Mouse (Mus musculus): ENCODE data around the gene Anks1b. TPM values are rescaled to one million over a fixed set of nuclear protein-coding genes. Genes with fewer than 3 reads are reported as not detected.

The Anks1b gene
- polyA plus RNA-seq, 1 experiment from 2014 or later = 0.01 TPM

DNA sequence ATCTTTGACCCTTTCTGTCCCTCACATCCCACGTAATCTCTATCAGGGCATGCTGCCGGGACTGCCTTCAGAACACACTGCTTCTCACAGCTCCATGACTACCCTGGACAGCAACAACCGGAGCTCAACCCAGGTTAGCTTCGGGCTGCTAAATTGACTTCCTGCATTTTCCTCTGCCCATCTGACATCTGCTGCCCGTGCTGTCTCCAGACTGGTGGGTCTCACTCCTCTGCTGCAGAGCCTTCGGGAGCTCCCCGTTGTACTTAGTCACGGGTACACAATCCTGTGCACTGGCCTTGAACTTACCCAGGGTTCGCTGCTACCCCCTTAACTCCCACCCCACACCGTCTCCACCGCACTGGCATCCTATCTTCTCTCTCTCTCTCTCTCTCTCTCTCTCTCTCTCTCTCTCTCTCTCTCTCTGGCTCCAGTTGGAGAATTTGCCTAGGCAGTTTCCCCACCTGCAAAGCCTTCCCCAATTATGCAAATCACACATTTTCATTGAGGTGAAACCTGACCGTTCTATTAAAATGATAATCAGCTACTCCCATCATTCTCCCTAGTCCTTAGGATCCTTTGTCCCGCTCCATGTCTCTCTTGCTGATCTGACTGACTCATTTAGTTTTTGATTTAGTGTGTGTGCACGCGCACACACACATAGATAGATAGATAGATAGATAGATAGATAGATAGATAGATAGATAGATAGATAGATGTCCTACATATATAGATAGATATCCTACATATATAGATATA is 898.3 kb downstream of the Anks1b start:
- DNase-seq (ENCODE audit: low read depth, low spot score) (no peak), ATAC-seq (no peak)
- CTCF ChIA-PET = interaction anchor here (0.9 to 1.6 kb wide), 4 partner anchors 11 to 262 kb away, joined by 3 to 5 read pairs (median 4); no protein-coding TSS in a partner anchor
- no peaks in the 10 kb centered on the region for H3K27me3 ChIP-seq
- in situ Hi-C loops (cut with MboI; ENCODE audit: low pct_unique_long_range_greater_than_20kb) = no loop called here
- POLR2A ChIA-PET = interaction anchor here (0.7 kb wide), 1 partner anchor 15 kb away, joined by 8 read pairs; no protein-coding TSS in a partner anchor
- TF ChIP-seq CTCF (IDR thresholded peaks at IDR 0.05) = no peak

DNA sequence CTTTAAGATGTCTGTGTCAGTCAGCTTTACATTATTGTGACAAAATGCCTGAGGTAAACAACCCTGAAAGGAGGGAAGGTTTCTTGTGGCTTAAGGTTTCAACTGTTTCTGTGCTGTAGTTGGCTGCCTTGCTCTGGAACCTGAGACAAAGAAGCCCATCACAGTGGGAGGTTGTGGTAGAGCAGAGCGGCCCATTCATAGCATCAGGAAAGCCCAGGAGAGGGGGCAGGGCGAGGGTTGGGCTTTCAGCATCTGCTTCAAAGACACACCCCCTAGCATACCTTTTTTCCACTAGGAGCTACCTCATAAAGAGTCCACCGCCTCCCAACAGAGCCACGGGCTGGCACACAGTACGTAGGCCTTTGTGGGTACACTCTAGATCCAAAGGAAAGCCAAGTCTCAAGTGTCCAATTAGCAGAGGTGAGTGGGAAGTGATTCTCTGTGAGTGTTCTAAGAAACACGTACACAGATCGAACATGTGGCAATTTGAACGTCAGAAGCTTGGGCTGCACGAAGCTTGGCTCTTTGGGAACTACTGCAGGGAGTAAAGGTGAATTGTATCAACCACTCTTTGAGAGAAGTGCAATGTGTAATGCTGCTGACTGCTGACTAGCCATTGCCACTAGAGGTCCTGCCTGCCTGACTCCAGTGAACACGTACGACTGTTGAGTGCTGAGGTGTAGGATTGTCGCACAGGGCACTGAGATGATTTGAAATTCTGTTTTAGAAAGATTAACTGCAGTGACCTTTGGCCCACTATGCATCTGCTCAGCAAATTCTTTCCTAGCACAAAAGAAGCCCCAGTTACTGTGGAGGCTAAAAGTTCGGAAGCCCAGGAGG is 906.5 kb downstream of the Anks1b start:
- TF ChIP-seq CTCF (IDR thresholded peaks at IDR 0.05) = no peak
- POLR2A ChIA-PET = no interaction called here
- DNase-seq (ENCODE audit: low read depth, low spot score) (no peak), ATAC-seq (no peak)
- H3K27me3 ChIP-seq = peaks cover 13% of the 10 kb centered on the region
- CTCF ChIA-PET = no interaction called here
- in situ Hi-C loops (cut with MboI; ENCODE audit: low pct_unique_long_range_greater_than_20kb) = no loop called here

DNA sequence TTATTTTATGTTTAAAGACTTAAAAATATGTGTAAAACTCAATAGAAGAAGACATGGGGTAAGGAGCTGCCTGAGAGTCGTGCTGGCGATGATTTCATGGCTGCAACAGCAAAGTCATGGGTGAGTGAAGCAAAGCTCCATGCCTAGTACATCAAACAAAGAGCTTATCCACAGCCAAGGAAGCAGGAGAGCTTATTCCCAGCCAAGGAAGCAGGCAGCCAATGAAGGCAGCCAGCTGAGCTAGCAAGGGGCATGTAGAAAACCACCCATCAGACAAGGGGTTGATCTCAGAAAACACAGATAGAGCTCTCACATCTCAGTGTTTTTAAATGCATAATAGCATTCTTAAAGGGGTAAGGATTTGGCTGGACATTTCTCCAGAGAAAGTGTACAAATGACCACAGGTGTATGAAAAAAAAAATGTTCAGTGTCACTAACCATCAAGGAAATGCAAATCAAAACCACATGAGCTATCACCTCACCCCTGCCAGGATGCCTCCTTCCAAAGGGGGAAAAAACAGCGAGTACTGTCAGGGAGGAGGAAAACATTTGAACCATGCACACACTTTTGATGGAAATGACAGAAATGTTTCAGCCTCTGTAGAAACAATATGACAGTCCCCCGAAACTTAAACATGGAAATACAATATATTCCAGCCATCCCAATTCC is 911.8 kb downstream of the Anks1b start:
- no peak for TF ChIP-seq CTCF (IDR thresholded peaks at IDR 0.05)
- DNase-seq (ENCODE audit: low read depth, low spot score) = no peak
- ChIA-PET CTCF (no interaction called here), POLR2A (interaction anchor here (0.7 kb wide), 1 partner anchor 1677 kb away, joined by 3 read pairs; no protein-coding TSS in a partner anchor)
- peaks cover 26% of the 10 kb centered on the region for H3K27me3 ChIP-seq
- no peak for ATAC-seq
- in situ Hi-C loops (cut with MboI; ENCODE audit: low pct_unique_long_range_greater_than_20kb) = no loop called here

DNA sequence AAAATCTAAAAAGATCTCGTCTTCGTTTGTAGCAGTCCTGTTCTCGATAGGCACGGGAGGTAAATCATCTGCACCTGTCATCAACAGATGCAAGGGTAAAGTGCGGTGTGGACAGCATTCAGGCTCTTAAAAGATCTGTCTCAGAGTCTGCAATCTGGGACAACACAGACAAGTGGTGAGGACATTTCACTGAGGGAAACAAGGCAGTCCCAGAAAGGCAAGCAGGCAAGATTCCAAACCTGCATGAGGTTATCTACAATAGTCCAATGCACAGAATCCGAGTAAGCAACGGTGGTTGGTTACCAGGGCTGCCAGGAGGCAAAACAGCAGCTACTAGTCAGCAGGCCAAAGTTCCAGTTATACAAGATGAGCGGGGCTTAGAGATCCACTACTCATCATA is 912.4 kb downstream of the Anks1b start:
- in situ Hi-C loops (cut with MboI; ENCODE audit: low pct_unique_long_range_greater_than_20kb) = no loop called here
- no peak for TF ChIP-seq CTCF (IDR thresholded peaks at IDR 0.05)
- ATAC-seq (no peak), DNase-seq (ENCODE audit: low read depth, low spot score) (no peak)
- H3K27me3 ChIP-seq = peaks cover 26% of the 10 kb centered on the region
- CTCF ChIA-PET = no interaction called here
- POLR2A ChIA-PET = no interaction called here

DNA sequence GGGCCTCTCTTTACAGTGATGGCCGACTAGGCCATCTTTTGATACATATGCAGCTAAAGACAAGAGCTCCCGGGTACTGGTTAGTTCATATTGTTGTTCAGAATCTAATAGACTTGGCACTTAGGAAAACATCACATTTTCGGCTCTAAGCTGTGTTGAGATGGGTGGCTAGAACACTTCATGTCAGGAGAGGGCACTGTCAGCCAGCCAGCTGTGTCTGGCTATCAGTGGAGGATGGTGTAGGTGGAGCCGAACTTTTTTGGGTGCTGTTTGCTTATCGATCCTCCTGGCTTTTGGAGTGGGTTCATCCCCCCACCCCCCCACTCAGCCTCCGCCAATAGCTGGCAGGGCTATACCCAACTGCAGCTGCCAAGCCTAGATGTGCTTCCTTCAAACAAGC is 929.8 kb downstream of the Anks1b start:
- TF ChIP-seq CTCF (IDR thresholded peaks at IDR 0.05) = peak; percentile 15
- CTCF ChIA-PET = interaction anchor here (0.8 kb wide), 1 partner anchor 11 kb away, joined by 3 read pairs; no protein-coding TSS in a partner anchor
- DNase-seq (ENCODE audit: low read depth, low spot score) (no peak), ATAC-seq (no peak)
- in situ Hi-C loops (cut with MboI; ENCODE audit: low pct_unique_long_range_greater_than_20kb) = no loop called here
- H3K27me3 ChIP-seq = peaks cover 16% of the 10 kb centered on the region
- POLR2A ChIA-PET = no interaction called here

DNA sequence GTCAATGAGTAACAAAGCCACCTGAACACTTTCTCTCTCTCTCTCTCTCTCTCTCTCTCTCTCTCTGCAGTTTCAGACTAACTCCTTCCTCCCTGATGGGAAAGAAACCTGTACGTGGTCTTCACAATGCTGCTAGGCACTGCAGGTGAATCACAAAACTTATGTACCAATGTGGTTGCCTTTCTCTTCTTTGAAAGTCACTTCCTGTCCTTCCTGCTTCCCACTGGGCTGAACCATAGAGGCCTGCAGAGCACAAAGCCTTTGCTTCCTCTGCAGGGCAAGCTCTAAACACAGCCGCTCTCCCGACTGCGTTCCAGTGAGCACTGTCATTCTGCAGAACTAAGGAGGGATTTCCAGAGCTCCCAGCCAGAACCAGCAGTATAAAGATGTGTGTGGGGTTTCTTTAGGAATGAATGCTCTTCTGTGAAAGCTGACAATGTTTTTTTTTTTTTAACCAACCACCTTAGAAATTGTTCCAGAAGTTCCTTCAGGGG is 931.3 kb downstream of the Anks1b start:
- in situ Hi-C loops (cut with MboI; ENCODE audit: low pct_unique_long_range_greater_than_20kb) = no loop called here
- ATAC-seq (no peak), DNase-seq (ENCODE audit: low read depth, low spot score) (no peak)
- peaks cover 9% of the 10 kb centered on the region for H3K27me3 ChIP-seq
- CTCF ChIA-PET = interaction anchor here (0.7 kb wide), 1 partner anchor 172 kb away, joined by 3 read pairs; no protein-coding TSS in a partner anchor
- POLR2A ChIA-PET = no interaction called here
- no peak for TF ChIP-seq CTCF (IDR thresholded peaks at IDR 0.05)

DNA sequence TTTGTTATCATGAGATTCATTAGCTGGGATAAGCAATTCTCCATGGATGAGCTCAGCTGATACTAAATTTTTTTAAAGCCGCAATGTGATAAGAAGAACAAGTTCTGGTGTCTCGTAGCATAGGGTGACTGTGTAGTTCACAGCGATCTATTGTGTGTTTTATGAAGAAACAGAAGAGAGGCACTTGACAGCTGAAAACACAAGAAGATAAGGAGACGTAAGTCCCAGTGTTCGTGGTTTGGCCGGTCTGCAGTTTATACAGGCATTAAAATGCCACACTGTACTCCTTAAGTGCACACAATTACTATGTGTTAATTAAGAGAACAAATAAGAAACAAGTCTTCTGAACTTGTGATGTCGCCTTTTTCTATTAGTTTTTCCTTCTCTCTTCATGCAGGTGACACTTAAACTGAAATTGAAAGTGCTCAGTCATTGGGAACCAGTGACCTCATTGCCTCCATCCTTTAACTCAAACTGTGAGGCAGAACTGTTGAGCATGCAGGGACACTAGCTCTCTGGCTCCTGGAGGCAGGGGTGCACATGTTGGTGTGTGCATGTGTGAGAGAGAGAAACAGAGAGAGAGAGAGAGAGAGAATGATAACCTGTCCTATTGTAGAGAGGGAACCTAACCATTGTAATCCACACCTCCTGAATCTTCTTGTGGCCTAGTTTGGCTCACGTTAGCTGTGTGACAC is 935.5 kb downstream of the Anks1b start:
- ATAC-seq (no peak), DNase-seq (ENCODE audit: low read depth, low spot score) (no peak)
- CTCF ChIA-PET = no interaction called here
- POLR2A ChIA-PET = no interaction called here
- in situ Hi-C loops (cut with MboI; ENCODE audit: low pct_unique_long_range_greater_than_20kb) = no loop called here
- H3K27me3 ChIP-seq = peaks cover 8% of the 10 kb centered on the region
- no peak for TF ChIP-seq CTCF (IDR thresholded peaks at IDR 0.05)

DNA sequence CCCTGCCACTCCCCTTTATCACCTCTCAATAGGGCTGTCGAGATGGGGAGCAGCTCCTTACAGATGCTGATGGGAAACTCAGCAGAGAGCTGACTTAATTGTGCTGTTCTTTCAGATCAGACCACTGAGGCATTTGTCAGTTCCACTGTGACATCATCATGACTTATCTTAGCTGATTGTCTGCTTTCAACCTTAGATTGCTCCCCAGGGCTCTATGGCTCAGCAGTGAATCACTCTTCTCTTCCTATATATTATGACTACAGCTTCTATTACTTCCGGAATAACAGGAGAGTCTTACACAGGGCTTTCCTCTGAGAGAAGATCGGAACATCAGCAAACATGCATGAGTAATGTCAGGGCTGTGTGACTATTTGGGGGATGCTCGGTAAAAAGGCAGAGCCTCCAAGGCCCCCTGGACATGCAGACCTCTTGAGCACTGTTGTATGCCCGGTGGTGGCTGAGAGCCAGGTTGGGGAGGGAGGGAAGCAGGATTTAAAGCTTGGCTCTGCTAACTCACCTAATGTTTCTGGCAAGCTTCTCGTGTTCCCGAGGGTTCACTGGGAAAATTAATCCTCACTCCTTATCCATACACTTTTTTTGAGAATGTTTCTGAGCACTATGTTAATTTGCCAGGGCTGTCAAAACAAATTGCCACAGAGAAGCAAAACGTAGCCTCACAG is 936.7 kb downstream of the Anks1b start:
- peaks cover 8% of the 10 kb centered on the region for H3K27me3 ChIP-seq
- in situ Hi-C loops (cut with MboI; ENCODE audit: low pct_unique_long_range_greater_than_20kb) = no loop called here
- ChIA-PET CTCF (no interaction called here), POLR2A (interaction anchor here (0.6 kb wide), 1 partner anchor 1884 kb away, joined by 3 read pairs; no protein-coding TSS in a partner anchor)
- TF ChIP-seq CTCF (IDR thresholded peaks at IDR 0.05) = no peak
- DNase-seq (ENCODE audit: low read depth, low spot score) = no peak
- ATAC-seq = no peak

DNA sequence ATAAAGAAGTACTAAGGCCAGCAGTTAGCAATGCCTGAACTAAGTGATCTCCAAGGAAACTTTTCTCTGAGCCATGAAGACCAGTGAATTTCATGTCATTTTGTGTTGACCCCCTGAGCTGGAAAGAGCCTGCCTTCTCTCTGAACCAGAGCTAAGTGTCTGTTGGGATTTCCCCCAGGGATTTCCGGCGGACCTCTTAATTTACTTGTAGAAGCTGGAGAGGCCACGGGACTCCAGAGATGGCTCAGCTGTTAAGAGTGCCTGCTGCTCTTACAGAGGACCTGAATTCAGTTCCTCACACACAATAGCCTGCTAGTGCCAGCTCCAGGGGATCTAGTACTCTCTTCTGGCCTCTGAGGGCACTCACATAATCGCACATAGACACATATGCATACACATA is 938.1 kb downstream of the Anks1b start:
- CTCF ChIA-PET = no interaction called here
- H3K27me3 ChIP-seq = peaks cover 8% of the 10 kb centered on the region
- no peak for TF ChIP-seq CTCF (IDR thresholded peaks at IDR 0.05)
- ATAC-seq = no peak
- POLR2A ChIA-PET = no interaction called here
- in situ Hi-C loops (cut with MboI; ENCODE audit: low pct_unique_long_range_greater_than_20kb) = no loop called here
- DNase-seq (ENCODE audit: low read depth, low spot score) = no peak
